Mouse (Mus musculus): ENCODE results near the gene F930015N05Rik.

The F930015N05Rik gene

DNA sequence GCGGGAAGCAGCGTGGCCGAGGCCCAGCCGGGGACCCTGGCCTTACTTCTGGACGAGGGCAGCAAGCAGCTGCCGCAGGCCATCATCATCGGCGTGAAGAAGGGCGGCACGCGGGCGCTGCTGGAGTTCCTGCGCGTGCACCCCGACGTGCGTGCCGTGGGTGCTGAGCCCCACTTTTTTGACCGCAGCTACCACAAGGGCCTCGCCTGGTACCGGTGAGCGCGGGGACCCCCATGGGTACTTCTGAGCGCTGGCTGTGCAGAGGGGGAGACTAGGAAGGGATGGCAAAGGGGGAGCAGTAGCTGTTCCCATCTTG, at the start of gene F930015N05Rik:
Gene F930015N05Rik, minus strand, starts transcription at position 242 of the 316 bp plus-strand sequence.
- peak in 1 of 2 experiments; percentile 6 for DNase-seq (ENCODE audit: inconsistent age in 2 of 2, low spot score in 1 of 2)

- no peak for DNase-seq (ENCODE audit: inconsistent age in 2 of 2, low spot score in 1 of 2)
These were observed 45.0 kb upstream of the F930015N05Rik start for GRCm38 (mm10) chr11:64481445-64481844.

DNA sequence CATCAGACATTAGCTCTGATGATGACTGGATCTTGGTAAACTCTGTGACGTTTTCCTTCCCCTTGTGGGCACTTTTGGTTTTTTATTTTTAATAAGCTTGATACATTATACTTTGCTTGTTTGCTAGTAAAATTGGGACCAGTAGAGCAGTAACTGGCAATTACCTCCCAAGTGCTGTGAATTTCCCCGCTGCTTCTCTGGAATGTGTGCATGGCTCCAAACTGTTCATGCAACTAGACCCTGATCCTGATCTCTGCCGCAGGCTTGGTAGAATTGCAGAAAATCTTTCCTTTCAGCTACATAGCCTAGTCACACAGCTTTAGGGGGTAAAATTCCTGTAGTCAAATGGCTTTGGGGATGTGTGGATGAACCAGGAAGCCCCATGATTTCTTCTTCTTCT, 37.2 kb upstream of the F930015N05Rik start:
- no peak for DNase-seq (ENCODE audit: inconsistent age in 2 of 2, low spot score in 1 of 2)

DNA sequence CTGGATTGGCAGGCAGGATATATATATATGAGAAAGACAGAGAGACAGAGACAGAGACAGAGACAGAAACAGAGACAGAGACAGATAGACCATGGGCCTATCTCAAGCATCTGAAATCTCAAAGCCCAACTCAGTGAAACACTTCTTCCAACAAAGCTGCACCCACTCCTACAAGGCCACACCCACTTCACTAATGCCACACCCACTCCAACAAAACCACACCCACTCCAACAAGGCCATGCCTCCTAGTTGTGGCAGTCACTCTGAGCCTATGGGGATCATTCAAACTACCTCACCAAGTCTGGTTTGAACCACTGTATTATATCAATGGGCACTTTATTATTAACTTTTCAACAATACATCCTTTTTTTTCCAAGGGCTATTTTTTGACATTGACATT, 34.2 kb upstream of the F930015N05Rik start:
- no peak for DNase-seq (ENCODE audit: inconsistent age in 2 of 2, low spot score in 1 of 2)

DNA sequence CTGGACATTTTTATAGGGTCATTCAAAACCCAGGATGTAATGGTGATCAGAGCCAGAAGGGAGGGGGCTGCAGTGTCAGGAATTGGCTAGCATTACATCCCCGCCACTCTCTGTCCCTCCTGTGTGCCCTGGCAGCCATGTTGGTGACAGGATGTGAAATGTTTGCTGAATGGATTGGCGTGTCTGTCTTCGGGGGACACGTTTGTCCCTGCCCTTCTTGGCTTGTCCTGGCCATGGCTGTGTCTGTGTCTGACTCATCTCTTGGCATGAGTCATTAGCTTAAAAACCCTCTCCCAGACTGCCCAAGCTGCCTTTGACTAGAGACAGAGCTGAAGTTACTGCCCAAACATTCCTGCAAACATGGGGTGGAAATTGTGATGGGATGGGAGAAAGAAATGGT, 32.3 kb upstream of the F930015N05Rik start:
- DNase-seq (ENCODE audit: inconsistent age in 2 of 2, low spot score in 1 of 2) = peak; percentile 55 to 77

- DNase-seq (ENCODE audit: inconsistent age in 2 of 2, low spot score in 1 of 2) = no peak
These were observed 25.3 kb upstream of the F930015N05Rik start for GRCm38 (mm10) chr11:64461746-64462145.

GRCm38 (mm10) chr11:64448586-64449315, 12.3 kb upstream of the F930015N05Rik start:
- no peak for DNase-seq (ENCODE audit: inconsistent age in 2 of 2, low spot score in 1 of 2)

DNA sequence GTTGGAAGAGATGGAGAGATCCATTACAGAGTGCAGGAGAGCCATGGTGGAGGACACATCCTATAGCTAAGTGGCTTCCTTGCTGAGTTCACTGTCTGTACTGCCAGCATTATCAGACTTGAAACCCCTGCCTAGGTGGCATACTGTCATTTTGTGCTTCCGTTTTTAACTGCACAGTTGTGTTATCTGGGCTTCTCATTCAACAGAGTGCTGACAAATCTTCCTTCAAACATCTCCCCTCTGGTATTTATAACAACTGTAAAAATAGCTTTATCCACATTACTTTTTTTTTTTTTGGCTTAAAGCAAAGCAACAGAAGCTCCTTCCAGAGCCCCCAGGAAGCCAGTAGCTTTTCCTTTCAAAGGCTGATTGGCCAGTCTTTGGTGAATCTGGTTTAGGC, 8.8 kb upstream of the F930015N05Rik start:
- no peak for DNase-seq (ENCODE audit: inconsistent age in 2 of 2, low spot score in 1 of 2)

DNA sequence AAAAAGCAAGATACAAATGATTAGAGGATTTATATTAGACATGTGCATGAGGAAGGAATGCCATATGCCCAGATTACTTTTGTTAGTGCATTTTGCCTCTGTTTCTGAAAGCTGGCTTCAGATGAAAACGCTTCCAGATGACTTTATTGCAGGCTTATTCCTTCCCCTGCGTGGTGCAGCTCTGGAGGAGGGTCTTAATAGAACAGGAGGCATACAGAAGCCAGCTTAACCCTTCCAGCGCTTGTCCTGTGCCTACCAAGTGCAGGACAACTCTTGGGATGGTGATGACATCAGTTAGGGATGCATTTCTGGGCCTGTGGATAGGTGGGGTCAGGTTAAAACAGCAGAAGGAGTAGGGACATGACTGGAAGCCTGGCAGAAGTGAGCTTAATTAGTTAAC, 6.2 kb upstream of the F930015N05Rik start:
- DNase-seq (ENCODE audit: inconsistent age in 2 of 2, low spot score in 1 of 2) = no peak

- DNase-seq (ENCODE audit: inconsistent age in 2 of 2, low spot score in 1 of 2) = peak in 1 of 2 experiments; percentile 79
These were observed 5.7 kb upstream of the F930015N05Rik start for GRCm38 (mm10) chr11:64442119-64442518.

DNA sequence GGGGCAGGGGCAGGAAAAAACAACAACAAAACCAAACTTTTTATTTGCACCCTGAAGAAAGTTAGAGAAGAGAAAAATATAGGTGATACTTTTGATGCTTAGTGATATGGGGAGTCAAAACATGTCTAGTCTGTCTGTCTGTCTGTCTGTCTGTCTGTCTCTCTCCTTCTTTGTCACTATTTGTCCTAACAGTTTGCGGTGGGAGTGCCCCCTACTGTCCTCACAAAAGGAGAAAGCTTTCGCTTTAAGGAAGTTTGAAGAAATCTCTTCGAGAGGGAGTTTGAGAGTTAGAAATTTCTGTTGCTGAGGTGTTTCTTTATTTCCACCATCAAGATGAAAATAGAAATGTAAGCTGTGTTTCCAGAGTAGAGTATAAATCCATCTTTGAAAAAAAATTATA, 2.5 kb upstream of the F930015N05Rik start:
- no peak for DNase-seq (ENCODE audit: inconsistent age in 2 of 2, low spot score in 1 of 2)

DNA sequence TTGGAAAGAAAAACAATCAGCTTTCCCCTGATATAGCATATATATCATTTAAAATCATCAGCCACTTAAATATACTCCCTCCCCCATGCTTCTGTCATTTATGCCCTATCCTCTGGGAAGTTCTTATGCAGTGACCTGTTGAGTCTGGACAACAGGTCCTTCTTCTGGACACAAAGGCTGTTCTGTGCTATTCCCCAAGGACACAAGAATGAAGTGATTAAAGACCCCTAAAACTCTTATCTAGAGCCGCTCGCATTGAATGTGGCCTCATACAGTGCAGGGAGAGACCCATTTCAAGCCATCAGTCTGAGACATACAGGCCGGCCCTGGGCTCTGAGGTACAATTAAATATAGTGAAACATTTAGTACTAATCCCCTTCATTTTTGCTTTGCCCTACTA, 1.3 kb upstream of the F930015N05Rik start:
- DNase-seq (ENCODE audit: inconsistent age in 2 of 2, low spot score in 1 of 2) = no peak

- no peak for DNase-seq (ENCODE audit: inconsistent age in 2 of 2, low spot score in 1 of 2)
These were observed 392 bp upstream of the F930015N05Rik start for GRCm38 (mm10) chr11:64436791-64437298.

DNA sequence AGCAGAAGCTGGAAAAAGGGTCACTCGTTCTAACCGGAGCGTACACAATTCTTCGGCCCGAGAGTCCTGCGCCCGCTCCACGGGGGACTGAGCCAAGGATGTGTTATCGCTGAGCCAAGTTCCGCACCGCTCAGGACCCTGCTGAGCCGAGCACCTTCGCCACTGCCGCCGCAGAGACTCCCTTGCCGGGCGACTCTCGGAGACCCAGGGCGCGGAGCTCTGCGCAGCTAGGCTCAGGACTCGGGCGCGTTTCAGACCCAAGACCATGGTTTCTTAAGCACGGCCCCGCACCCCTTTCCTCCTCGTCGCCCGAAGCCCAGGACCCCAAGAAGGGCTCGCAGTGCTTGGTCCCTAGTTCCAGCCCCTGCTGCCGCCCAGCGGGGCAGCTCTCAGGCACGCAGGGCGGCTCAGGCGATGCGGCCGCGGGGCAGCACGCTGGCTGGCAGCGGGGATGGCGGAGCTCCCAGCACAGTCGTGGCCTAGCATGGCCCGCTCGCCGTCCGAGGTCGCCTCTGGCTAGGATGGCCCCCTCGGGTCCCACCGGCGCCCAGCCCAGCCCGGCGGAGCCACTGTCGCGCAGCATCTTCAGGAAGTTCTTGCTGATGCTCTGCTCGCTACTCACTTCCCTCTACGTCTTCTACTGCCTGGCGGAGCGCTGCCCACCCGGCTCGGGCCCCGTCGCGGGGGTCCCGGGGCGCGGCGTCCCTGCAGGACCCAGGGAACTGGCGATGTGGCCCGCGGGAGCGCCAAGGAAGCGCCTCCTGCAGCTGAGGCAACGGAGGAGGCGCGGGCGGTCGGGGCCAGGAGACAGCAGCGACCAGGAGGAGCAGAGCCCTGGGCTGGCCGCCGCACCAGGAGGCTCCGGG, 674 bp downstream of the F930015N05Rik start:
- peak; percentile 26 to 65 for DNase-seq (ENCODE audit: inconsistent age in 2 of 2, low spot score in 1 of 2)

DNA sequence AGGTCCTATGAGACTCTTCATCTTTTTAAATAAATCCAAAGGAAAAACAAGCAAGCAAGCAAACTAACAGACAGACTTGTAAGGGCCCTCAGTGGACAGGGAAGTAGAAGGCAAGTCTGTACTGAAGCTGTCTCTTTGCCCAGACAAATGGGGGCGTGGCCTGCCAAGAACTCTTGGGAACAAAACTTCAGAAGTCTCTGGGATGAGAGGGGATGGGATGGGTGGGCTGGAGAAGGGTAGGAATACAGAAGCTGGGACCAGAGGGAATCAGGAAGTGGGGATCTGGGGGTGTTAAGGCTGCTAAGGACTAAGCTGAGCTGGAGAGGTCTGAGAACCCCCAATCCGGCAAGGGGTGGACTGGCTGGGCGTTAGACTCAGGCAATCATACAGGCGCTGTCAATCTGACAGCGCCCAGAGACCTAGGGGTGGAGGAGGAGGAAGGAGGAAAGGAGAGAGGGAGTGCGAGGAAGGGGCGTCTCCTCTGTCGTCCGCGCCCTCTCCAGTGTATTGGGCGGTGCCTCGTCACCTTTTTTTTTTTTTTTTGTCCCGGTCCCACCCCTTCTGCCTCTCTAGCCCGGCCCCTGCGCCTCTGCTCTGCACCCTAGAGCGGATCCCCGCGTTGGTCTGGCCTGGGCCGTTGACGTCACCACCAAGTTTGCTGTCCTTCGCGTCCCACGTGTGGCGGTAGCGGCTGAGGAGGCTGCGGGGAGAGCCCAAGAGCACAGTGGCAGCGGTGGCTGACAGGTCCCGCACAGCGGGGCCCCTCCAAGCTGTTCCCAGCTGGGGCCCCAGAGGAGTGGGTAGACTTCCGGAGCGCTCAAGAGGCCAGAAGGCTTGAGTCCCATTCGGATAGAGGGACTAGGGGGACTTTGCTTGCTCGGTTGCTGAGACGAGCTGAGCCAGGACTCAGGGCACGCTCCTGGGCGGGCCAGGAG, 1.6 kb downstream of the F930015N05Rik start, which contains the start of gene Hs3st3a1:
Gene Hs3st3a1, plus strand, starts transcription at position 722 of the 935 bp plus-strand sequence.
- peak; percentile 70 to 89 for DNase-seq (ENCODE audit: inconsistent age in 2 of 2, low spot score in 1 of 2)

GRCm38 (mm10) chr11:64418969-64419368, 17.5 kb downstream of the F930015N05Rik start:
- DNase-seq (ENCODE audit: inconsistent age in 2 of 2, low spot score in 1 of 2) = no peak

DNA sequence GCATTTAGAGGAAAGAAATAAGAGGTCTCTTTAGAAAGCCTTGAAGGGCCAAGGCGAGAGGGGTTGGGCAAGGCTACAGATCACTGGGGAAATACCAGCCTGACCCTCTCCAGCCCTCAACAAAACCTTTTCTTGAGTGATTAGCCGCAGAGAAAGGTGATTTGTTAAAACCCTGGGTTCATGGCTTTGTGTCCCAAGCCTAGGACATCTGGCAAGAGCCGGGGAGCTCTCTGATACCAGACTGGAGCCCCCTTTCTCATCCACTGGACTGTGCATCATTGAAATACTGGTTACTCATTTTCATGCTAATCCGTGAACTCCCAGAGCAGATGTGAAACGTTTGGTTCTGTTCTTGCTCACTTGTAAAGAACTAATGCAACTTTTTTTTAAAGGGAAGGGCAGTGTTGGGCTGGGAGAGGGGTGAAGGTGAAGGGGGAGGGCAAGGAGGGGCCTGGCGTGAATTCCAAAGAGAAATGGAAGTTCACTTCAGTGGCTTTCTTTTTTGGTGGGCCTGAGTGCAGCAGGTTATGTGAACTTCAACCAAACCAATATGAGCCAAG, 35.8 kb downstream of the F930015N05Rik start:
- DNase-seq (ENCODE audit: inconsistent age in 2 of 2, low spot score in 1 of 2) = no peak

- DNase-seq (ENCODE audit: inconsistent age in 2 of 2, low spot score in 1 of 2) = no peak
These were observed 38.8 kb downstream of the F930015N05Rik start for GRCm38 (mm10) chr11:64397612-64398011.

GRCm38 (mm10) chr11:64396949-64397348, 39.5 kb downstream of the F930015N05Rik start:
- DNase-seq (ENCODE audit: inconsistent age in 2 of 2, low spot score in 1 of 2) = no peak

DNA sequence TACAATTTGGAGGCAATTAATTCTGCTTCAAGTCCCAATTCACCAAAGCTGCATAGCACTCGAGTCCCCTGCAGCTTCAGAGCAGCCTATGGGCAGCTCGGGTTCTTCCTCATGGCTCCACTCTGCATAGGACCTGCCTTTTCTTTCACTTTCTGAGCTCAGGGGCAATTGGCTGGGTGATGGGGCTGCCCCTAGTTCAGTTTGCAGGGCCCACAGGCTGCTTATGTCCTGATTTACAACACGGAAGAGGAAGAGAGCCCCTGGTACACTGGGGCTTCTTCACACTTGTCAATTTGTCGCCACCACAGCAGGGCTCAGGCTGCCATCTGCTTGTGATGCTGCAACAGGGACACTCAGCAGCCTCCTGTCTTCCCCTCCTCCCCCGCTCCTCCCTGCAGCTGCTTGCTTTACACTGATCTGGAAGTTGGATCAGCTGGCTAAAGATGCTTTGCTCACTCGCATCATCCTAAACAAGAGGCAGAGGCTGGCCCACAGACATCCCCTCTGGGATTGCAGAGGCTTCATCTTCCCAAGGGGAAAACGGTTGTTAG, 40.0 kb downstream of the F930015N05Rik start:
- no peak for DNase-seq (ENCODE audit: inconsistent age in 2 of 2, low spot score in 1 of 2)
